Mouse (Mus musculus): Measurements from ENCODE around the gene Srms.
"Not testable (repeated sequence)": the region's sequence is repeated elsewhere in the genome, so short reads cannot be mapped to it uniquely, and the experiment has no call there.

The Srms gene

DNA sequence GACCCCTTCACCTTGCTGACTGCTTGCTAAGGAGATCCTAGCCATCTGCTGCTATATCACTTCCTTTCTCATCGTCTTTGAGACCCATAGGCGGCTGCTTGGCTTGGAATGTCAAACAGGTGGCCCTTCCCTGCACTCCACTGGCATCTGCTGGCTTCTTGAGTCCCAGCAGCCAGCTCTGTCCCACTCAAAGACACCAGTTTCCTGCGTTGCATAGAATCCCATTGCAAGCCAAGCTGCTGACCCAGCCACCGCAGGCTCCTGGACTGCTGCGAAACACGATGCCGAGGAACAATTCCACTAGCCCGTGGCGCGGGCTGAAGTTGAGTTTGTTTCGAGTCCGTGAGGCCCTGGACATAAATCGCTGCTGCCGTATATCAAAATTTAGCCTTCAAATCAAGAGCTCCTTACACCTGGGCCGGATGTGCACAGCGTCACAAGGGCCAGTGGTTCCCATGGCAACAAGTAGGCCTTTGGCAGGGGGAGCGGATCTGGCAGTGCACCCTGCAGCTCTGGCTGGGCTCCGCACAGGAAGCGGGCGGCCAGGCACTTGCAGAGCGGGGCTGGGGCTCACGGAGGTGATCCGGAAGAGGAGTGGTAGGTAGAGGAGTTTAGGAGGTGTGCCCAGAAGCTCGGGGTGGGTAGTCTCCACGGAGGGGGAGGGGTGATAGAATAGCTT, 6.7 kb upstream of the Srms start, which contains the start of gene Fndc11:
Fndc11 (plus strand) TSS at position 476 of the 679 bp plus-strand sequence.
- DNase-seq (ENCODE audit: low read depth), result peak; percentile 95

DNA sequence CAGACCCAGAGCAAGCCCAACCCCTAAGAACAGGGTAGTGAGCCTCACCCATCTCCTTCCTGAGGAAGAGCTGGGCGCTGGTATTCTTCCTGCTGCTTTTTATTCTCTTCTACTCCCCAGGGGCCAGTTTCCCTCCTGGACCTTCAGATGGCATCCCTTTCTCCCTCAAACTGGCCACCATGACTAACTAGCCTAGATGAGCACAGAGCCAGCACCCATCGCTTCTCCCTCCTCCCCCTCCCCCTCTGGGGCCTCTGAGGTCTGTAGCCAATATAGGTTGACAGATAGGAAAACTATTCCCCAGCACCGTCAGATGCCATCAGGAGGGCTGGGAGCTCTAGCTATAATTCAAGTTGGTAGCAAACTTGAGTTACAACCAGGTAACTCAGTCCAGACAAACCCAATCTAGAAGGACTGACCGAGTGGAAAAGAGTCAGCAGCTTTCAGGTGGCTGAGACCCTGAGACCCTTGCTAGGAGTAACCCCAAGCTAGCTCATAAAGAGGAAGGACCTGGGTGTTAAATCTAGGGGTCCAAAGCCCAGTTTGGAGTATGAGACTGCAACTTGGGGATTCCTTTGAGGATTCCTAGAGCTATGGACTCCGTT, 6.0 kb upstream of the Srms start:
- no peak for DNase-seq (ENCODE audit: low read depth)

DNA sequence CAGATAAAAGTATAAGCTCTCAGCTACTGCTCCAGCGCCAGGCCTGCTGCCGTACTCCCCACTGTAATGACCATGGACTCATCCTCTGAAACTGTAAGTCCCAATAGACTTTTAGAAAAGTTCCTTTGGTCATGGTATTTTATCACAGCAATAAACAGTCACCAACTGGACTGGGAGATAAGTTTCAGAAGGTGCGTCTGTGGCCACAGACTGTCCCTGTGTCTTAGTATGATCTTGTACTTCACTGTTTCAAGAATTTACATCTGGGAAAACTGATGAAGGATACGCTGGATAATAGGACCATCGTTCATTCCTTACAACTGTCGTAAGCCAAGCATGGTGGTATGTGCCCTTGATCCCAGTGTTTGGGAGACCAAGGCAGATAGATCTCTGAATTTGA, 3.1 kb upstream of the Srms start:
- DNase-seq (ENCODE audit: low read depth), result no peak

DNA sequence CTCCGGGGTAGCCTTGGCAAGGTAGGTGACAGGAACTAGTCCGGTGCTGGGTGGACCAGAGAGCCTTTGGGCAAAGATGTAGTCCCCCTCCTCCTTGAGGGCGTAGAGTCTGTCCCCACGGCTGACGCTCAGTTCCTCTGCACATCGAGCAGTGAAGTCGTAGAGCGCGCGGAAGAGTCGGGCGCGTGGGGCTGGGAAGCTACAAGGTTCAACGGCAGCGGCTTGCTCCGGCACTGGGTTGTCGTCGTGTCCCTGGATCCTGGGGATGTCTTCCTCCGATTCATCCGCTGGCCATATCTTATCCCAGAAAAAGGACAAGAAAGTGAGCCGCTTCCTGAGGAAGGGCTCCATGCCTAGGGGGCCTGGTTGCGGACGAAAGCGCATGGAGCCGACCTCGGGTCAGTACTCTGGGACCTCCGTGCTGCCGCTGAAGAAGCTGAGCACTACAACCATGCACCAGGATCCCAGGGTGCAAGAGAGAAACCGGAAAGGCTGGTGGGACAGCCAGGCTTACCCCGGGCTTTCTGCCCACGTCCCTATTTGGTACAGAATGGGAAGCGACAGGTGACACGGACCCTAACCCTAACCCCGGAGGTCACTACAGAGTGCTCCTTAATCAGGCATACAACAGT, 480 bp downstream of the Srms start:
- peak; percentile 58 for DNase-seq (ENCODE audit: low read depth)

DNA sequence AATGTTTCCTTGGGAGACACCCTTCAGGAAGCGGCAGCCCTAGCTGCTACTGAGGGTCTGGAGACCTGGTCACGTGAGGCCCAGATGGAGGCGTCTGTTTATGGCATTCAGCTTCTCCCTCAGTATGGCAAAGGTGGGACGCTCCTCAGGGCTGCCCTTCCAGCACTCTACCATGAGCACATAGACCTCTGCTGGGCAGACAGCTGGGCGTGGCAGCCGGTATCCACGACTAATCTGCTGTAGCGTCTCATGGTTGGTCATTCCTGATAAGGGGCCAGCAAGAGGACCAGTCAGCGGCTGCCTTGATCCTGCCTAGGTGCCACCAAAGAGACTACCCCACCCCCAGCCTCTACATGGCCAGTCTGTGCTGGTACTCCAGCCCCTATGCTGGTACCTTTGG, 6.9 kb downstream of the Srms start:
- DNase-seq (ENCODE audit: low read depth), result no peak

DNA sequence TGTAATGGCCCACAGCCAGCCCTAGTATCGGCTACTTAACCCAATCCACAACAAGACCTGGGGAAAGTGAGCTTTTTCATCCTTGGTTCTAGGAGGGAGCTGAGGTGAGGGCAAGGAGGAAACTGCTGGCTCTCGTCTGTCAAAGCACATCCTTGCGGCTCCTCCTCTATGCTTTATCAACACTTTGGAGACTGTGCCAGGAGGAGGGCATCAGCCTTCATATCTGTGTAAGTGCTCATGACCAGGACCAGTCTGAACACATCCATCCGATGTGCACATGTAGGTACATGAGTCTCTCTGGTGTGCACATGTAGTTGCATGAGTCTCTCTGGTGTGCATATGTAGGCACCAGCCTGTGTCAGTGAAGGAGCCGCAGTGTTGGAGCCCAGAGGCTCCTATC, 7.3 kb downstream of the Srms start:
- DNase-seq (ENCODE audit: low read depth), result no peak

DNA sequence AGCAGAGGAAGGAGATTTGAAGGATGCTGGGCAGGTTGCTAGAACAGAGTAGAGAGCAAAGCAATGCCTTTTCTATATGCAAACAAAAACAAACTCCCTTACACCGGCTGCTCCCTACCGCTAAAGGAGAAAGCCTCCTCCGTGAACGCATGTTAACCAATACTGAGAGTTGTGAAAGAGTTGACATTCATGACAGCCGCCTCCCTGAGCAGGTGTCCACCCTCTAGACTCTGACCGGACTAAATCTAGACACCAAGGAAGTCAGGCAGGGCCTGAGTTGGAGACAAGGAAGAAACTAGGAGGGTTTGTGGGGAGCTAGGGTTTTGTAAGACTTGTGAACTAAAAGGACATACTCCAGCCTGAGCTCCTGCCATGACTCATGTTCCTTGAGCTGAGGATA, 10.1 kb downstream of the Srms start:
- no peak for DNase-seq (ENCODE audit: low read depth)

DNA sequence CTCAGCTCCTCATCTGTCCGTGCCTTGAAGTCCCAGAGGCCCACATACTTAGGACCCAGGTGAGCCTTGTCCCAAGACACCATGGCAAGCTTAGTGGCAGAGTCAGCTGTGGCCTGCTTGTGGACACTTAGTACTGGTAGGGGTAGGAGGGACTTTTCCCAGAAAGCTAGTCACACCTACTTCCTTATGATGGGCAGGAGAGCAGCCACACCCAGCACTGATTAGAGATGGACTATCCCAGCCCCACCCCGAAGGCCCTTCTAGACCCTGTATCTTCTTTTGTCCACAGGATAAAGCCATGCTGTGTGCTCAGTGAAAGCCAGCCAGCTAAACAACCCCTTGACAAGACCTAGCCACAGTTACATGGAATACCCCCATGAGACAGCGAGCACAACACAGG, 10.6 kb downstream of the Srms start, which contains the start of gene Ptk6:
Ptk6 (minus strand) TSS at position 368 of the 400 bp plus-strand sequence.
- no peak for DNase-seq (ENCODE audit: low read depth)

DNA sequence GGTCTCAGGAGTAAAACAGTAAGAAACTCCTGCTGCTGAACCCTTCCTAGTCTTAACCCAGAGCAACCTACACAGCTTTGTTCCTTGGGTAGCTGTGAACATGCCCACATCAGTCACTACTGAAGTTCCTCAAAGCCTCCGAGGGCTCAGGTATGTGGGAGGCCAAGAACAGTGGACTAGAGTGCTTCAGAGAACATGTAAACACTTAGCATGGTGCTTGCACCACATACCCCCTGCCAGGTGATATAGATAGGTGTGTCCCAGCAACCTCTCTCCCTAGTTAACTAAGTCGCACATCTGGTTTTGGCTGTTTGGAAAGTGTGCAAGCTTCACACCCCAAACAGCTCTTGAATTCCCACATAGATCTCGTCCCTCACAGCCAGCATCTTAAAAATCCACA, 11.4 kb downstream of the Srms start:
- DNase-seq (ENCODE audit: low read depth), result no peak

DNA sequence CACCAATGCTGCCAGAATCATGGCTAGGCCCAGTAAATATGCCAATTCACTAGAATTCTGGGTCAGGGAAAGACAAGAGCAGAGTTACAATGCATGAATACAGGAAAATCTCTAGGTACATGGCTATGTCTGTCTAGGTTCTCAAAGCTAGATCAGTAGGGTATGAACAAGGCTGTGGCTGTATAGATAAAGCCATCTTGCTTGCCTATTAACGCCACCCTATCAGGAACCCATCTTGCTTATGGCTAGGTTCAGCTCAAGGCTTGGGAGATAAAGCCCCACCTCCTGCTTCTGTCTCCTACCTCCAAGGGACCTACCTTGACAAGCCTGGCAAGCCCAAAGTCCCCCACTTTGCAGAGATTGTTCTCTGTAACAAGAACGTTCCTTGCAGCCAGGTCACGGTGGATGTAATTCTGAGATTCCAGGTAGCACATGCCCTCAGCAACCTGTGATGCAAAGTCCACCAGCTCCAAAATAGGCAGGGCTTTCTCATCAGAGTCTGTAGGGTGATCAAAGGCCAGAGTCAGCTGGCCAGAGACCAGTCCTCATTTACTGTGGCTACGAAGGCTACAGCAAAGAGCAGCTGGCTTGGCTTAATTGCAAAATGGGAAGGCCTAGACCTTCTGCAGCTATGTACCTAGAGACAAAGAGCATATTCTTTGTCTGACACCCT, 16.2 kb downstream of the Srms start:
- no peak for DNase-seq (ENCODE audit: low read depth)

DNA sequence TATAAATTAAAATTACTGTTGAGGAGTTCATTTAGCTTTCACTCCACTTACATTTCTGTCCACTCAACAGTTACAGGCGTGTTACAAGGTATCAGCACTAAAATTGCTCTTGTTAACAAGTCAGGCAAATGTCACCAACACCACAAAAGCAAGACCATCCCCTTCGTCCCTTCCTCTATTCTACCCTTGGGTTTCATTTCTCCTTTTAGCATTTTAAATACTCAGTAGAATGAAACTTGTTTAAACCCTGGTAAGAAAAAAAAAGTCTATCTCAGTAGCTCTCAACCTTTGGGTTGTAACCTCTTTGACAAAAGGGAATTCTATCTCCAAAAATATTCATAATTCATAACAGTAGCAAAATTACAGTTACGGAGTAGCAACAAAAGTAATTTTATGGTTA, 19.9 kb downstream of the Srms start:
- no peak for DNase-seq (ENCODE audit: low read depth)

DNA sequence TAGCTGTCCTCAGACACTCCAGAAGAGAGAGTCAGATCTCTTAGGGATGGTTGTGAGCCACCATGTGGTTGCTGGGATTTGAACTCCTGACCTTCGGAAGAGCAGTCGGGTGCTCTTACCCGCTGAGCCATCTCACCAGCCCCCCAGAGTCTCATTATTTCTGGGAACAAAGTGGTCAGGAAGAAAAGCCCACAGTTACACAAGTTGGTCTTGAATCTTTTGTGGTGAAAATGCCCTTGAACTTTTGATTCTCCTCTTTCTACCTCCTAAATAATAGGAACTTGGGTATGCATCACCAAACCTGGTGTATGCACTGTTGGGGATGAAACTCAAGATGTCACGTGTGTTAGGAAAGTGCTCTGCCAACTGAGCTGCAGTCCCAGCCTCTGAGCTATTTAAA, 21.0 kb downstream of the Srms start:
- DNase-seq (ENCODE audit: low read depth), result no peak

DNA sequence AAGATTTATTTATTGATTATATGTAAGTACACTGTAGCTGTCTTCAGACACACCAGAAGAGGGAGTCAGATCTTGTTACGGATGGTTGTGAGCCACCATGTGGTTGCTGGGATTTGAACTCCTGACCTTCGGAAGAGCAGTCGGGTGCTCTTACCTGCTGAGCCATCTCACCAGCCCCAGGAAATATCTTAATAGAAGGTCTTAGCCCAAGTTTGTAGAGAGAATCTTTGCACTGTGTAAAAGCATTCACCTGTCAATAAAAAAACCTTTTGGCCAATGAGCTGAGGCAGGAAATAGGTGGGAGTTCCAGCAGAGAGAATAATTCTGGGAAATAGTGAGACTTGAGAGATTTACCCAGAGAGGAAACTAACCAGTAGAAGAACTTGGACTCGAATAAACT, 21.6 kb downstream of the Srms start:
- not testable (repeated sequence) for DNase-seq (ENCODE audit: low read depth)

DNA sequence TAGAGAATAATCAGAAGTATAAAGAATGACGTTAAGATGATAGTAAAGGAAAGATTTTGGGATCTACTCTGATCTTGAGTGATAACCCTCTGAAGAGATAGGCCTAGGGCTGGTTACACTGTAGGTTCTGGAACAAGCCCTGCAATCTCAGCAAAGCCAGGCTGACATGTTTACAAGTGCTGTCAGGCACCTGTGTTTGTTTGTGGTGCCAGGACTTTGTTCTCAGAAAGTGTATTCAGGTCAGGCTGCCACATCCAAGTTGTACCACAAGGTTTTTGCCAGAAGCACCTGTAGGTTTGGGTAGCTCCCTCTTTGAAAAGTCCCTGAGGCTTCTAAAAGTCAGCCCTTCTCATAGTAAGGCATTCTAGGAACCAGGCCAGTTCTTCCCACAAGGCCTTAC, 23.7 kb downstream of the Srms start:
- DNase-seq (ENCODE audit: low read depth), result no peak

DNA sequence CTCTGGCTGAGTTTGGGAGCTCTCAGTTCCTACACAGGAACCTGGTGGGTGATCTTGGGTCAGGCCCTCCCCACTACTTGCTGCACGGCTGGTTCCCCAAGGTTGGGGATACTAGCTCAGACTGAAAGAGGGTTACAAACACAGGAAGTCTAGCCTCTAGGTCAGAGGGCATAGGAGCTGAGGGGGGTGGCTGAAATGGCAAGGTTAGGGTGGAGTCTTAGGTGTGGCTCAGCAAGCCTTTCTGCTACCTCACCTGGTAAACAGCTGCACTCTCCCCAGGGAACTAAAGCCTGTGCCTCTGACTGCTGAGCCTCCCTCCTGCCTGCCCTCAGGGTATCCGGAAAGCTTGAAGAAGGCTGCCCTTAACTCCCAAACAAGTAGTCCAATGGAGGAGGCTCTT, 24.3 kb downstream of the Srms start:
- DNase-seq (ENCODE audit: low read depth), result peak; percentile 46

DNA sequence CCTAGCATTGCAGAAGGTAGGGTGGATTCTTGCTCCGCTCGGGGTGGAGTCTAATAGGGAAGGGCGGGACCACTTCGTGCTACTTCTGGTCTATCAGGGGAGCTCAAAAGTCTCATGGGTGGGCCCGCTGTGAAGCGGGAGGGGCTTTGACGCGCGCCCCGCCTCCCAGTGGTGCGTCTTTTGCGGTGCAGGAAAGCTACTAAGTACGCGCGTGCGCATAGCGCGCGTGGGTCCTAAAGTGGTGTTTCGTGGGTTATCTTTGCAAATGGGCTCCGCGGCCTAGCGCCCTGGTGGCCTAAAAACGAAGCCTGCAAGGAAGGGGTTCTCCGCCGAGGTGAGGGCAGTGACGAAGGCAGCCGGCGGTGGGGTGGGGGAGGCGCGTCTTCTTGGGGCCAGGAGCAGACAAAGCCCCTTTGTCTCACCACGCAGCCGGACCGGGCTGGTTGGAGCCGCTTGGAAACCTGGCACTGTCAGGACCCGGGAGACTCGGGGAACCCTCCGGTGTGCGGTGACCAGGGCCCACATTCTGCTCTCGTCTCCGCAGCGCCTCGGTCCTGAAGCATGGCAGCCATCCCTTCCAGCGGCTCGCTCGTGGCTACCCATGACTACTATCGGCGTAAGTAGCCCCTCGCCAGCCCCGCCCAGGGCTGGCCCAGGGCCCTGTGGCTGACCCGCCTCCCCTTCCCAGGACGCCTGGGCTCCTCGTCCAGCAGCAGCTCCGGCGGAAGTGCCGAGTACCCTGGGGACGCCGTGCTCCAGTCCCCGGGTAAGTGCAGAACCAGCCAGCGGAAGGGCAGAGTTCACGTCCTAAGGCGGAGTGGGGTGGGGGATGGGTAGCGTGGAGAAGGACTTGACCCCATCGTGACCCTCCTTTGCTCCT, 25.6 kb downstream of the Srms start, which contains the start of gene Ppdpf:
Ppdpf (plus strand) TSS at position 127 of the 880 bp plus-strand sequence.
- peak; percentile 98 for DNase-seq (ENCODE audit: low read depth)

DNA sequence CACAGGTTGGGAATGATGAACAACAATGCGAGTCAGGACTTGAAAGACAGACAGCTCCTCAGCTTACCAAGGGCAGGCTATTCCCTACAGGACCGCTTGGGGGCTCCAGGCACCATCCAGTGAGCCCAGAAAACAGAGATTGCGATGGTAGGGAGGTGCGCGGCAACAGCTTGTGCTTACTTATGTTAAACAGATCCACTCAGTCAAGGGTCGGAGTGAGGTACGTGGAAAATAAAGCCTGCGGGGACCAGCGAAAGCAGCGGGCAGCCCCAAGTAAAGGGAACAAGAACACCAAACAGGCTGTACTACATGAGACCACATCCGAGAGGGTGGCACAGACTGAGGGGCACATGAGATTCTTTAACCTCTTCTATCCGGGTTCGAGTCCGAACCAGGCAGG, 26.4 kb downstream of the Srms start:
- peak; percentile 93 for DNase-seq (ENCODE audit: low read depth)

DNA sequence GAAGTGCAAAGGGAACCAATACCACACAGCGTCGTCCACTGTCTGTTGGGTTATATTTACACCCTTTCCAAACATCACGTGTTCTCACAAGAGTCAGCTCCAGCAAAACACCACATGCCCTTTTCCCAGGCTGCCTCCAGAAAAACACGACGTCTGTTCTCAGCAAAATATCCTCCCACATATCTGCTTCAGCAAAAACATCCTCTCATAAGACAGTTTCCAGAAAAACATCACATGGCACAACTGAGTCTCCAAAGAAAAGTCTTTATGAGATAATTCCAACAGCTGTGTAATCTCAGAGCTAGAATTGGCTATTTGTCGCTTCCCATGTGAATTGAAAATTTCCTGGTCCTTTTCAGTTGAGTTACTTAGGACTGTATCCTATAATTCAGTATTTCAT, 32.1 kb downstream of the Srms start:
- DNase-seq (ENCODE audit: low read depth), result no peak

DNA sequence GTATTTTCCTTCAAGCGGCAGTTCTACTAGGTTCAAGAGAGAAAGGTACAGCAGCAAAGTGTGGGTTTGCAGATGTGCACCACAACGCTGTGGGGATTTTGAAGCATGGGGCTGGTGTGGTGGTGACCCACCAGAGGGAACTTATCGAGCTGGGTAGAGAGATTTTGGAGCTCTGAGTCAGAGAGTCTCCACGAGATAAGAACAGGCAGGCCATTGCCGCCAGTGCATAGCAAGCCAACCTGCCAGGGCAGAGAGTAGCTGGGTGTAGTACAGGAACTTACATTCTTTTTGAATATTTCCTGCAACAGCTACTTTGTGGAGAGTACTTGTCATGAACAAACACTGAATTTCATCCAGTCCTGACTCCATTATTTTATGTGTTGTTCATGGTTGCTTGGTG, 34.5 kb downstream of the Srms start:
- DNase-seq (ENCODE audit: low read depth), result no peak

DNA sequence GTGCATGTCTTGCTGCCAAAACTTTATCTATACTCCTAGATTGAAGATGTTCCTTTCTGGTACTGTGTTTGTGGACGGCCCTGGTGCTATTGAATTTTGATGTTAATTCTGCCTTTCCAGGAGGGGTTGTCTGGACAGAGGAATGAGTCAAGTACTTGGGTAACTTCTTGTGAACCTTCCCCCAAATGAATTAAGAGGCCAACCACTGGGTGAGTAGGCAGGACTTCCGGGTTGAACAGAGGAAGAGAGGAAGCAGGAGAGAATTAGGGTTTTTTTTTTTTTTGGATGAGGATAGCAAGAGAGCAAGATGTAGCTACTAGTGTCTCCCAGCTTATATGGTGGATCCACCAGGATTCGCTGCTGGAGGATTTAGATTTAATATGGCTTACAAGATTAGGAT, 35.0 kb downstream of the Srms start:
- no peak for DNase-seq (ENCODE audit: low read depth)

DNA sequence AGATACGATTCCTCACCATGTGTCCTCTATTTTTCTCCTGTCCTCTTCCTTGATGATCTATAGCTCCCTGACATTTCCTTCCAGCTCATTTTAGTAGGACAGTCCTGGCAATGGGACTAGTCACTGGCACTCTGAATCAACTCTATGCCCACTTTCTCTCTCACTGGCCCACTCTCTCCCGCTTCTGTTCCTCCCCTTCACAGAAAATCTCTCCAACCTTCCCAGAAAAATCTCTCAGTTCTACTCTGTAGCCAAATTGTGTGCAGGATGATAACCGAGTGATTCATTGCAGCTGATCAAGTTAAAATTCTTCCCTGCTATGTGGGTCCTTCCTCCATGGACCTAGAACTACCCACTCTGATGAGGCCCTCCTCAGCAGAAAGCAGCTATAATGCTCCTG, 38.3 kb downstream of the Srms start:
- DNase-seq (ENCODE audit: low read depth), result no peak

DNA sequence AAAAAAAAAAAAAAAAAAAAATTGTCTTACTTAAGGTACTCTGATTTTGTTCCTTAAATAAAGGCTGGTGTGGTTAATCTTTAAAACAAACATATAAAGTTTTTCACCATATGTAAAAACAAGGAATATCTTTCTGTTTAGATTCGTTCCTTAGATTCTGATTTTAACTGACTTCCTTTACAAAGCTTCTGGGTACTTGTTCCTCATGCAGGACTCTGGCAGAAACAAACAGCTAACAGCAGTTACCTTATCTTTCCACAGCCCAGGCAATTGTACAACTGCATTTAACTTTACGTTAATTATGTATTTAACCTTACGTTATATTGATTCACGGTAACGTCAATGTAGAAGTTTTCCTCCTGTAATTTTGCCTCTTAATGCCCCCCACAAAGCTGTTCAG, 46.5 kb downstream of the Srms start:
- DNase-seq (ENCODE audit: low read depth), result no peak
